Mouse (Mus musculus) bone marrow macrophage, adult 2 months (primary cell): ENCODE results near the gene Creb5. TPM values are rescaled to one million over a fixed set of nuclear protein-coding genes. Genes with fewer than 3 reads are reported as not detected.

Experiments used
- H3K27ac ChIP-seq: 2 replicates; pipeline ENCODE4 v1.5.1; 2012; ENCODE audit warnings: low read depth, low read length; ENCODE audit not compliant: insufficient read depth
- H3K4me1 ChIP-seq: 2 replicates; pipeline ENCODE4 v1.6.1; 2012; ENCODE audit warnings: low read length; ENCODE audit not compliant: control insufficient read depth, insufficient read depth
- H3K4me3 ChIP-seq: 2 replicates; pipeline ENCODE4 v1.5.1; 2012; ENCODE audit warnings: mild to moderate bottlenecking, low read length, moderate library complexity; ENCODE audit not compliant: insufficient read depth
- CTCF ChIP-seq: IDR thresholded peaks from 2 replicates; pipeline ENCODE4 v1.5.1; 2012; ENCODE audit warnings: low read depth, mild to moderate bottlenecking, low read length, moderate library complexity
- POLR2A ChIP-seq: IDR thresholded peaks from 2 replicates; pipeline ENCODE4 v1.6.1; 2012; ENCODE audit warnings: mild to moderate bottlenecking, low read depth, low read length, borderline replicate concordance
- polyA plus RNA-seq: library from polyadenylated mRNA; stranded (reverse); fragments of >200 nt; gene quantifications from 2 replicates; pipeline ENCODE4 v1.2.4, GENCODE M21; 2012; ENCODE audit not compliant: missing spikeins, insufficient read depth, insufficient read length

The Creb5 gene
- polyA plus RNA-seq, 1 experiment = 26.2 TPM

DNA sequence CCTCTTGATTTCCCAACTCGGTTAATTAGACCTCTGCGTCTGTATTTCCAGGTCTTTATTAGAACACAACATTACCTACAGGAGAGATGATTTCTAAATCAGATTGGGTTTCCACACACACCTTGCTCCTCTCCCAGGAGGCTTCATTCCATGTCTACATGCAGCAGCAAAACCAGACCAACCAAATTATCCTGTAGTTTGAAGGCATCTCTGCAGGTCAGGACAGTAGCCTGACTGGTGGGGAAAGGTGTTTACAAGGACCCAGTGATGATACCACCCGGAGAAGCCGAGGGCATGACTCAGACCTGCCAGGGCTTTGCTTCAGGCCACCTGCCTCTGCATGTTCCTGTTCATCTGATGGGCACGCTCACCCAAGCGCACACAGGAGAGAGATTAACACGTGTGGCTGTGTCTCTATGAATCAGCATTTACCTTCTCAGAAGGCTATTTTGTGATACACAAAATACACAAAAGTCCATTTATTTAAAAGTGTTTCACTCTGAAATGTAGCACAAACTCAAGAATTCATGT, 355.8 kb downstream of the Creb5 start:
- Histone ChIP-seq H3K4me3 (no peak overlapping the region), H3K27ac (no peak overlapping the region), H3K4me1 (peaks cover 7% of the 10 kb centered on the region; the same call in 1 of the 2 replicates)
- no peak for TF ChIP-seq POLR2A
- no peak for TF ChIP-seq CTCF

GRCm38 (mm10) chr6:53643481-53643880, 356.4 kb downstream of the Creb5 start:
- no peak overlapping the region for H3K27ac ChIP-seq
- H3K4me1 ChIP-seq = peaks cover 5% of the 10 kb centered on the region; the same call in 1 of the 2 replicates
- TF ChIP-seq POLR2A = no peak
- TF ChIP-seq CTCF = no peak
- no peak overlapping the region for H3K4me3 ChIP-seq

DNA sequence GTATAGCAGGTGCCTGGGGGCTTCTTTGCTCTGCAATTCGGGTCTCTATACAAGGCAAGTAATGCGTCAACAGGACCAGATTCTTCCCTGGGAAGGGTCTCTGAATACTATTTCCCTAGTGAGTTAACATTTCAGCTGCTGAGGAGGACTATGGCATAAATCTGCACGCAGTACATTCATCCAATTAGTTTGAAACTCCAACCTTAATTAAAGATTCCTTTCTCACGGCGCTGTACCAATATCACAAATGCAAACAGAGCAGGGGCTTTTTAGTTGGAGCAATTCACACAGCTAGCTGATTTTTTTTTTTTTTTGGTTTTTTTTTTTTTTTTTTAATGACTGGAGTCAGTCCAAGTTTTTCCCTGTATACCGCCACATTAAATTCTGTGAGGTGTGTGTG, 357.0 kb downstream of the Creb5 start:
- no peak for TF ChIP-seq POLR2A
- TF ChIP-seq CTCF = no peak
- Histone ChIP-seq H3K4me3 (no peak overlapping the region), H3K27ac (no peak overlapping the region), H3K4me1 (no peaks in the 10 kb centered on the region)

DNA sequence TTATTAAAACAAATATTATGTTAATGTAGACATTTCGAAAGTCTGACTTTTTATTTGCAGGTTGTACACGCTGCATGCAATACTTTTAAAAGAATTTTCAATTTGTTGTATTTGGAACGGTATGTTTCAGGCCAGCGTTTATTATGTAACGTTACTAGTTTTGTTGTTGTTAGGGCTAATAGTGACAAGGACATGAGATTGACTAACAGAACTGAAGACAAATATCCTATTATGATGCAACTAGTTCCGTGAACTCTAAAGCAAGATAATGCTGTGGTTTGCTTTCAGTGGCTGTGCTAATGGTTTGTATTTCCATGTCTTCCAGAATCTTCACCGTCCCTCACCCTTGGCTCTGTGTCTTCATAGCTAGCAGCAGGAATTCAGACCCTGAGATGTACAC, 357.9 kb downstream of the Creb5 start:
- TF ChIP-seq CTCF (no peak), POLR2A (no peak)
- no peak overlapping the region for H3K27ac ChIP-seq
- H3K4me1 ChIP-seq = no peaks in the 10 kb centered on the region
- no peak overlapping the region for H3K4me3 ChIP-seq

DNA sequence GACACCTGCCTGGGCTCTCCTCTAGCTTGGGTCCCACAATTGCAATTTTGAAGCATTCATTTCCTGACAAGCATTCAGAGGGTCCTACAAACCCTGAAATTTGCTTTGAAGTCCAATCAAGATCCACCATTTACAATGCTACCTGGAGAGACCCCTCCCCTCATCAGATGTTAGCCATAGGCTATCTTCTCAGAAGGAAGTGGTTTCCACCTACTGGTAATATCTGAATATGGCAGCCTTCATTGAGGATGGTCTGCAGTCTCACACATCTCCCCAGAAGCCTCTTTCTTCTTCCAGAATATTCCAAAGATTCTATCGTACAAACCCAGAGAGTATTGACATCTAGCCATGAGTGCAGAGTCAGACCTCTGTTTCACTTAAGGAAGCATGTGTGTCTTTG, 362.7 kb downstream of the Creb5 start:
- Histone ChIP-seq H3K27ac (no peak overlapping the region), H3K4me3 (no peak overlapping the region), H3K4me1 (0 out of 2 replicates have a peak, but pooled peaks cover 2% of the 10 kb centered on the region)
- TF ChIP-seq CTCF (no peak), POLR2A (no peak)

DNA sequence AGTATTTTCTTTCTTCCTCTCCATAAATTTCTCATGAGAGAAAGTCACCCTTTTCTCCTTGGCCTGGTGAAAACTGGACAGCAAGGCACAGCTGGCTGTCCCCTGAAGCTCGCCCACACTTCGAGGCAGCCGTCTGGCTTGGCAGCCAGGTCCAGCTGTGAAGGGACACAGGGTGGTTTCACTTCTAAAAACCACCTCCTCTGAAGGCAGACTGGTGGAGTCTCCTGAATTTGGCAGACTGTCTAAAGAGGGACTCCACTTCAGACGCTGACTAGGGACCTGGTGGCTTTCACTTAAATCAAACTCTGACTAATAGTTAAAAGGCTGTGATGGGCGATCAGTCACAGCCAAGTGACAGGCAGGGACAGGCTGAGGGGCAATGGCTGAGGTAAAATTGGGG, 365.6 kb downstream of the Creb5 start:
- Histone ChIP-seq H3K27ac (no peak overlapping the region), H3K4me1 (0 out of 2 replicates have a peak, but pooled peaks cover 2% of the 10 kb centered on the region), H3K4me3 (no peak overlapping the region)
- TF ChIP-seq POLR2A (no peak), CTCF (no peak)

DNA sequence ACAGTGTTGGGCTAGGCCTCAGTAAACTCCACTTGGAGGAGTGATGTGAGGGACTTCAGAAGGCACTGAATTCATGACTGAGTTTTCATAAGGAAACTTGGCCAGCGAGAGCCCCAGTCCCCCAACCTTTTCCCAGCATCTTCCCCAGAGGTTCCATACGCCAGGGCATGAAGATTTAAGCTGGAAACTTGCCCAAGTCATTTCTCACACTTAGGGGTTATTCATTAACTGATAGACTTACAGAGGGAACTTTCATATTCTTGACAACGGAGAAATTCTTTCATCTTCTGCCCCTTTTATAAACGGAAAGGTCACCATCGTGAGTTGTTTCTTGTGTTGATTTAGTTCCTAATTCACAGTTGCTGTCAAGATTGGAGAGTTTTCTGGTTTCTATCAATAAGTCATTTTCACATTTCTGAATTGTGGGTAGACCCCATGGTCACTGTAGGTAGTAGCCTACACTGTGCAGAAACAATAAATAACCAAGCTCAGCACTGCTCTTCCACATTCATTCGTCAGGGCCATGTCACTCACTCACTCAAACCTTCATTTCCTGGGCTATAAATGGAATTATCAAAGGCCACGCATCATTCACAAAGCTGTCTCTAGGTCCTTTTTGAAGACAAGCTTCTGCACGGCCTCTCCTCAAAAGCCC, 366.8 kb downstream of the Creb5 start:
- 0 out of 2 replicates have a peak, but pooled peaks cover 2% of the 10 kb centered on the region for H3K4me1 ChIP-seq
- H3K27ac ChIP-seq = no peak overlapping the region
- TF ChIP-seq CTCF (no peak), POLR2A (no peak)
- no peak overlapping the region for H3K4me3 ChIP-seq

DNA sequence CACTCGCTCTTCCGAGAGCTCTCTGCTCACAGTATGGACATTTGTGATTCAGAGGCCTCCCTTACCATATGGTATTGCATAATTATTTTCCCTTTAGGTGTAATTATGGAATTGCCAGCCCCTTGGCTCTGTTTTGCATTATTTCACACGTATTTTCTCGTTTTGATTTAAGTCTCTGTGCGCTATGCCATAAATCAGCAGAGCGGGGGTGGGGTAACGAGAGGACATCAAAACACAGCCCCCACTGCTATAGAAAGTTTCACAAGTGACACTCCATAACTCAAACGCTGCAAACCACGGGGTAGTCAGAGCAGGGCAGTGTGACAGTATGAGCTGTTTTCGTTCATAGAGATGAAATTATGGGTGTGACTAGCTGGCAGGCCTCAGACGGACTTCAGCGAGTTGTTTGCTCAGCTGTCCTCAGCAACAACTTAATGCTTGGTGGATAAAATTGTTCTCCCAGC, 367.3 kb downstream of the Creb5 start:
- H3K4me3 ChIP-seq = no peak overlapping the region
- no peak overlapping the region for H3K27ac ChIP-seq
- 0 out of 2 replicates have a peak, but pooled peaks cover 2% of the 10 kb centered on the region for H3K4me1 ChIP-seq
- no peak for TF ChIP-seq POLR2A
- no peak for TF ChIP-seq CTCF

DNA sequence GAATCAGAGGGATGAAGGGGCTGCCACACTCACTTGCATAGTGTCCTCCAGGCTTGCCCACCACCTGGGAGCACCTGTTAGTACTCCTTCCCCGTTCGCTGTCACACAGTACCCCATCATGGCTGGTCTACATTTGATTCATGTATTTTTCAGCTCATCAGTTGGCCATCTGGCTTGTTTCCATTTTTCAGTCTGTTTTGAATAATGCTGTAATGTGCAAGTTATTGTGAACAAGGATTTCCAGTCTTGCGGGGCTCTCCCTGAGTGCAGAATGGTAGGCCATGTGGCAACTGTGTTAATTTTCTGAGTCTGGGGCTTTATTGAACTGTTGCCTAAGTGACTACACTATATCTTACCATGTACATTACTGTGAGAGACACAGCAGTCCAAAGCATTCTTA, 369.4 kb downstream of the Creb5 start:
- Histone ChIP-seq H3K4me1 (0 out of 2 replicates have a peak, but pooled peaks cover 2% of the 10 kb centered on the region), H3K27ac (no peak overlapping the region), H3K4me3 (no peak overlapping the region)
- TF ChIP-seq CTCF (no peak), POLR2A (no peak)

DNA sequence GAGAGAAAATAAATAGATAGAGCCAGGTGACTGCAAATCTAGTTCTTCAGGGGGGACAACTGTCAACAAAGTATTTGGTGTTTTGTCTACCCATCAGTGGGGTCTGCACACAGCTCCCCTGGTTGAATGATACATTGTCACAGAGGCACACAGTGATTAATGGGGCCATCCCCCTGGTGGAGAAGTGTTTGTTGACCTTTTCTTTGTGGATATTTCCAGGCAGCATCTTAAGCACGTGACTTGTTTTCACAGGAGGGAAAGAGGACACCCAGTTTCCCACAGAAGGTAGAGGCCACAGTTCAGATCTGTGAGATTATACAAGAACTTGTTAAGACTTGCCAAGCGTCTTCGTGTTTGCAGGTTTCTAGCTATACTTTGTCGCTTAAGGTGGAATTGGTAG, 370.4 kb downstream of the Creb5 start:
- Histone ChIP-seq H3K27ac (no peak overlapping the region), H3K4me3 (no peak overlapping the region), H3K4me1 (0 out of 2 replicates have a peak, but pooled peaks cover 2% of the 10 kb centered on the region)
- TF ChIP-seq CTCF (no peak), POLR2A (no peak)
